Mouse (Mus musculus): ENCODE measurements at regions not wholly inside any gene's neighbourhood (a gene's known extent, or its start where the extent isn't known, plus 50 kb on each side); places are given as distances from the start of the nearest gene placed in this dataset.

GRCm38 (mm10) chr11:111754735-111755134, 688.8 kb downstream of the Kcnj2 start:
- no peak for TF ChIP-seq GATA1 (IDR thresholded peaks at IDR 0.05; ENCODE audit: low read length)

GRCm38 (mm10) chr11:111763081-111763480, 697.1 kb downstream of the Kcnj2 start:
- TF ChIP-seq GATA1 (IDR thresholded peaks at IDR 0.05; ENCODE audit: low read length), result no peak

- no peak for TF ChIP-seq GATA1 (IDR thresholded peaks at IDR 0.05; ENCODE audit: low read length)
These were observed 700.5 kb downstream of the Kcnj2 start for GRCm38 (mm10) chr11:111766371-111767011.

- no peak for TF ChIP-seq GATA1 (IDR thresholded peaks at IDR 0.05; ENCODE audit: low read length)
These were observed 701.0 kb downstream of the Kcnj2 start for GRCm38 (mm10) chr11:111767012-111767392.

- peak; percentile 48 for TF ChIP-seq GATA1 (IDR thresholded peaks at IDR 0.05; ENCODE audit: low read length)
These were observed 708.2 kb downstream of the Kcnj2 start for GRCm38 (mm10) chr11:111774108-111774679.

- no peak for TF ChIP-seq GATA1 (IDR thresholded peaks at IDR 0.05; ENCODE audit: low read length)
These were observed 715.4 kb downstream of the Kcnj2 start for GRCm38 (mm10) chr11:111781321-111781720.

- TF ChIP-seq GATA1 (IDR thresholded peaks at IDR 0.05; ENCODE audit: low read length), result no peak
These were observed 725.4 kb downstream of the Kcnj2 start for GRCm38 (mm10) chr11:111791267-111791926.

- TF ChIP-seq GATA1 (IDR thresholded peaks at IDR 0.05; ENCODE audit: low read length), result no peak
These were observed 735.1 kb downstream of the Kcnj2 start for GRCm38 (mm10) chr11:111801033-111801432.

- no peak for TF ChIP-seq GATA1 (IDR thresholded peaks at IDR 0.05; ENCODE audit: low read length)
These were observed 750.3 kb downstream of the Kcnj2 start for GRCm38 (mm10) chr11:111816176-111816775.

GRCm38 (mm10) chr11:111818124-111818523, 752.2 kb downstream of the Kcnj2 start:
- TF ChIP-seq GATA1 (IDR thresholded peaks at IDR 0.05; ENCODE audit: low read length), result no peak

GRCm38 (mm10) chr11:111820356-111820755, 754.4 kb downstream of the Kcnj2 start:
- no peak for TF ChIP-seq GATA1 (IDR thresholded peaks at IDR 0.05; ENCODE audit: low read length)

- no peak for TF ChIP-seq GATA1 (IDR thresholded peaks at IDR 0.05; ENCODE audit: low read length)
These were observed 762.5 kb downstream of the Kcnj2 start for GRCm38 (mm10) chr11:111828455-111828854.

- no peak for TF ChIP-seq GATA1 (IDR thresholded peaks at IDR 0.05; ENCODE audit: low read length)
These were observed 773.0 kb downstream of the Kcnj2 start for GRCm38 (mm10) chr11:111838996-111839395.

GRCm38 (mm10) chr11:111843728-111844258, 777.8 kb downstream of the Kcnj2 start:
- TF ChIP-seq GATA1 (IDR thresholded peaks at IDR 0.05; ENCODE audit: low read length), result no peak

- no peak for TF ChIP-seq GATA1 (IDR thresholded peaks at IDR 0.05; ENCODE audit: low read length)
These were observed 778.5 kb downstream of the Kcnj2 start for GRCm38 (mm10) chr11:111844382-111845027.

- TF ChIP-seq GATA1 (IDR thresholded peaks at IDR 0.05; ENCODE audit: low read length), result no peak
These were observed 791.3 kb downstream of the Kcnj2 start for GRCm38 (mm10) chr11:111857288-111857687.

Measured in G1E-ER4 (cell line).